Mouse (Mus musculus): ENCODE measurements around the gene Gm10401. TPM values are rescaled to one million over a fixed set of nuclear protein-coding genes. Genes with fewer than 3 reads are reported as not detected.
"Not testable (repeated sequence)": the region's sequence is repeated elsewhere in the genome, so short reads cannot be mapped to it uniquely, and the experiment has no call there.

Gene Gm10401
- polyA plus RNA-seq, 1 experiment from 2014 or later, result 43.4 TPM

GRCm38 (mm10) chr5:115081636-115082035 lies 16.5 kb downstream of the Gm10401 start:
- no peak for ATAC-seq (replicated peaks)
- Histone ChIP-seq H3K4me2 (no peak overlapping the region), H3K9me3 (no peaks in the 10 kb centered on the region), H3K4me3 (no peak overlapping the region), H3K27me3 (replicated peaks) (no peaks in the 10 kb centered on the region), H3K4me1 (no peaks in the 10 kb centered on the region), H3K27ac (no peak overlapping the region), H3K36me3 (replicated peaks) (peaks cover 12% of the 10 kb centered on the region; the same call in 1 of the 2 replicates), H3K9ac (no peak overlapping the region)
- 87% methylated on average over 5 of the region's 5 CpGs for WGBS

DNA sequence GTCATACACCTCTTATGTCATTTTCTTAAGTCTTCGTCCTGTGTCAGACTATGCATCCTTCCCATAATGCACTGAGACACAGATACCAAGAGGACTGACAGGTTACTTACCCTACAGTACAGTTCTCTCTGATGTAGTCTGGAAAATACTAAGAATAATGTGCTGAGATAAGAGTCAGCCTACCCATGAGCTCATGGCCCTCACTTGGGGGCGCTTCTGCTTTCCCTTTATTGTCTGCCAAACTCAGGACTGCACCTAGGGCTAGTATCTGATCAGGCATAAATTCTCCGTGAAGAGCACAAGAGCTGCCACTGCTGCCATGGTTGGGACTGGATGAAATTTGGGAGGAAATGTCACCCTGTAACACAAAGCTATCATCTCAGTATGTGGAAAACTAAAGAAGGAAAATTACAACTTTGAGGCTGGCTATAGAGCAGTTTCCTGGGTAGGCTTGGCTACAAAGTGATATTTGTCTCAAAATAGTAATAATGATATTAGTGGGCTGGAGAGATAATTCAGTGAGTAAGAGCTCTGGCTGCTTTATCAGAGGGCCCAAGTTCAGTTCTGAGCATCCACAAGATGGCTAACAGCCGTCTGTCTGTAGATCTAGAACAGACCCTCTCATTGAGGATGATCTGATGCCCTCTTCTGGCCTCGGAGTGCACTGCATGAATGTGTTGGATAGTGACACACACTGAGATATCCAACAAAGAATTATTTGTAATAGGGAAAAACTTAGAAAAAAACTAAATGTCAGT lies 21.8 kb downstream of the Gm10401 start:
- no peak for ATAC-seq (replicated peaks)
- Histone ChIP-seq H3K4me2 (no peak overlapping the region), H3K36me3 (replicated peaks) (0 out of 2 replicates have a peak, but pooled peaks cover 3% of the 10 kb centered on the region), H3K27ac (no peak overlapping the region), H3K9ac (no peak overlapping the region), H3K27me3 (replicated peaks) (no peaks in the 10 kb centered on the region), H3K4me3 (no peak overlapping the region), H3K9me3 (no peaks in the 10 kb centered on the region), H3K4me1 (0 out of 2 replicates have a peak, but pooled peaks cover 2% of the 10 kb centered on the region)
- 63% methylated on average over 5 of the region's 5 CpGs for whole genome bisulfite sequencing

DNA sequence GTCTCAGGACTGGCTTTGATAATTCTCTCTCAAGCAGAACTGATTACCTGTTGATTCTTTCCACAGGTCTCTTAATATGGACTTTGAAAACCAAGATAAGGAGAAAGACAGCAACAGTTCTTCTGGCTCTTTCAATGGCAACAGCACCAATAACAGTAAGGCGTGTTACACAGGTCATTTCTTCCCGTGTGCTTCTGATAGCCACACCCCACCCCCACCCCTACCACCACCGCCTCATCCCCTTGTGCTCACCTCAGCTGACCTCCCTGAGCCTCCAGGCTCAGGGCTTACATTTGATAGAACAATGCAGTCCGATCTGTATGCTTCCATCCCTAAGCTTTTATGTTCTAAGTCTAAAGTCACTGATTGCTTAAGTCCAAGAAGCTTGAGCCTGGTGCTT lies 23.3 kb downstream of the Gm10401 start:
- Histone ChIP-seq H3K27ac (no peak overlapping the region), H3K27me3 (replicated peaks) (no peaks in the 10 kb centered on the region), H3K4me1 (0 out of 2 replicates have a peak, but pooled peaks cover 4% of the 10 kb centered on the region), H3K9me3 (no peaks in the 10 kb centered on the region), H3K9ac (no peak overlapping the region), H3K36me3 (replicated peaks) (0 out of 2 replicates have a peak, but pooled peaks cover 3% of the 10 kb centered on the region), H3K4me2 (no peak overlapping the region), H3K4me3 (no peak overlapping the region)
- no peak for ATAC-seq (replicated peaks)
- WGBS, result 85% methylated on average over 4 of the region's 4 CpGs

- ATAC-seq (replicated peaks); H3K36me3 ChIP-seq (replicated peaks); H3K9ac ChIP-seq; H3K4me1 ChIP-seq; H3K4me2 ChIP-seq; H3K27me3 ChIP-seq (replicated peaks); H3K9me3 ChIP-seq; H3K4me3 ChIP-seq; H3K27ac ChIP-seq: not testable (repeated sequence)
- 84% methylated on average over 8 of the region's 8 CpGs for WGBS
Observed at GRCm38 (mm10) chr5:115073306-115073705, 24.8 kb downstream of the Gm10401 start.

- H3K36me3 ChIP-seq (replicated peaks), result 0 out of 2 replicates have a peak, but pooled peaks cover 3% of the 10 kb centered on the region
- 87% methylated on average over 7 of the region's 7 CpGs for WGBS
- no peak overlapping the region for H3K27ac ChIP-seq
- no peak for ATAC-seq (replicated peaks)
- H3K9me3 ChIP-seq, result no peaks in the 10 kb centered on the region
- H3K4me1 ChIP-seq, result 0 out of 2 replicates have a peak, but pooled peaks cover 4% of the 10 kb centered on the region
- H3K4me3 ChIP-seq, result no peak overlapping the region
- no peak overlapping the region for H3K4me2 ChIP-seq
- no peaks in the 10 kb centered on the region for H3K27me3 ChIP-seq (replicated peaks)
- H3K9ac ChIP-seq, result no peak overlapping the region
Observed at GRCm38 (mm10) chr5:115072143-115072542, 26.0 kb downstream of the Gm10401 start.

- Histone ChIP-seq H3K9me3 (no peaks in the 10 kb centered on the region), H3K4me3 (no peak overlapping the region), H3K4me2 (no peak overlapping the region), H3K27ac (no peak overlapping the region), H3K36me3 (replicated peaks) (0 out of 2 replicates have a peak, but pooled peaks cover 3% of the 10 kb centered on the region), H3K9ac (no peak overlapping the region), H3K4me1 (0 out of 2 replicates have a peak, but pooled peaks cover 4% of the 10 kb centered on the region), H3K27me3 (replicated peaks) (no peaks in the 10 kb centered on the region)
- ATAC-seq (replicated peaks), result no peak
- WGBS, result 88% methylated on average over 11 of the region's 11 CpGs
Observed at GRCm38 (mm10) chr5:115071096-115071901, 26.8 kb downstream of the Gm10401 start.

DNA sequence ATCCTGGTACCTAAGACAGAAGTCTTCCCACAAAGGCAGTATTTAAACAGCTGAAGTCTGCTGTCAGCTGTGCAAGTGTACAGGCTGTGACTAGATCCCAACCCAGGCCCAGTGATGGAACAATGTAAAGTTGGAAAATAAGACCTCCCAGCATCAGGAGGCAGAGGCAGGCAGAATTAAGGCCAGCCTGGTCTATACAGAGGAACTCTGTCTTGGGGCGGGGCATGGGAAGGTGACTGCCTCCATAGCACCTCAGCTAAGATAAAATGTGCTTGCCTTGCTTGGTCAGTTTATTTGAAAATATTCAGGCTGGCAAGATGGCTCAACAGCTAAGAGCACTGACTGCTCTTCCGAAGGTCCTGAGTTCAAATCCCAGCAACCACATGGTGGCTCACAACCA lies 27.6 kb downstream of the Gm10401 start:
- Histone ChIP-seq H3K9ac (no peak overlapping the region), H3K4me3 (no peak overlapping the region), H3K27me3 (replicated peaks) (no peaks in the 10 kb centered on the region), H3K4me2 (no peak overlapping the region), H3K9me3 (no peaks in the 10 kb centered on the region), H3K4me1 (0 out of 2 replicates have a peak, but pooled peaks cover 4% of the 10 kb centered on the region), H3K27ac (no peak overlapping the region), H3K36me3 (replicated peaks) (no peaks in the 10 kb centered on the region)
- ATAC-seq (replicated peaks), result no peak
- WGBS, result 100% methylated on average over 2 of the region's 2 CpGs

- Histone ChIP-seq H3K27me3 (replicated peaks) (no peaks in the 10 kb centered on the region), H3K36me3 (replicated peaks) (no peaks in the 10 kb centered on the region), H3K9me3 (no peaks in the 10 kb centered on the region), H3K4me3 (no peak overlapping the region), H3K4me1 (0 out of 2 replicates have a peak, but pooled peaks cover 4% of the 10 kb centered on the region), H3K4me2 (no peak overlapping the region), H3K27ac (no peak overlapping the region), H3K9ac (no peak overlapping the region)
- WGBS, result 91% methylated on average over 3 of the region's 3 CpGs
- no peak for ATAC-seq (replicated peaks)
Observed at GRCm38 (mm10) chr5:115069611-115070010, 28.5 kb downstream of the Gm10401 start.

DNA sequence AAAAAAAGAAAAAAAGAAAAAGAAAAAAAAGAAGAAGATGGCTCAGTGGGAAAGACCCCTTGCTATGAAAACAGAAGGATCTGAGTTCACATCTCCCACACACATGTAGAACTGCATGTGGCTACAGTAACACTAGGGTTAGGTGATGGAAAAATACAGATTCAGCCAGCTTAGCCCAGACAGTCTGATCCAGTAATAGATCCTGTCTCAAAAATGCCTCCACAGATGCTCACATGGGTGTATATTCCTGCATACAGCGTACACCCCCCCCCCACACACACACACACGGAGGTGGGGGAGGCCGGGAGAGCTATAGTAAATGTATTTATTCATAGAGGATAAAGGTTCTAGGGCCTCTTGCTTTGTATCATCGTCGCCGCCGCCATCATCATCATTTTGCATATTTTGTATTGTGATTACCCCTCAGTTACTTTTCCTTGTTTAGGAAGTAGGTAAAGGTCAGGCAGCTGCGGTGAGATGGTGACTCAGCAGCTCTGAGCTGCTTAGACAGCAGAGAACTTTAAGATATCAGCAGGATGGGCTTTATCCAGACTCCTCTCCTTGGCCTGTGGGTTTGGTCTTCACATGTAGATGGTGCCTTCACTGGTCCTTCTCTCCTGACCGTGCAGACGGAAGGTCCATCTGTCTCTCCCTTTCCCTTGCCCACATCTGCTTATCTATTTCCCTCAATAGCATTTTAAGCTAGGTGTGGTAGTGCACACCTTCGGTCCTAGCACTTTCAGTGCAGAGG lies 29.2 kb downstream of the Gm10401 start:
- Histone ChIP-seq H3K4me3 (no peak overlapping the region), H3K27me3 (replicated peaks) (no peaks in the 10 kb centered on the region), H3K4me1 (0 out of 2 replicates have a peak, but pooled peaks cover 4% of the 10 kb centered on the region), H3K36me3 (replicated peaks) (no peaks in the 10 kb centered on the region), H3K9ac (no peak overlapping the region), H3K9me3 (no peaks in the 10 kb centered on the region), H3K4me2 (no peak overlapping the region), H3K27ac (no peak overlapping the region)
- WGBS, result 92% methylated on average over 11 of the region's 11 CpGs
- ATAC-seq (replicated peaks), result no peak

DNA sequence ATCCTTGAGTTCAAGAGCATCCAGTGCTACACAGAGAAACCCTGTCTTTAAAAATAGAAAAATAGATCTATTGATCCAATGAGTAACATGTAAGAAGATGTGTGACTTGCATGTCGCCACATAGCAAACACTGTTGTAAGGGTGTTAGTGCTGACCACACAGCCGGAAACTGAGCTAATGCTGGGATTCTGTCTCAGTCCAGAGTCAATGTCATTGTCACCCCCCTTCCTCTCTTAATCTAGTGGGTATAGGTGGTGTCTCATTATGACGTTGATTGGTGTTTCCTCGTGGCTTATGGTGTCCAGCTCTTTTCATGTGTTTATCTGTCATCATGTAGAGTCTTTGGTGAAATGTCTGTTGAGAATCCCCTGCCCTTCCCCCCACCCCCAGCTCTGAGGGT lies 31.9 kb downstream of the Gm10401 start:
- no peak for ATAC-seq (replicated peaks)
- 79% methylated on average over 4 of the region's 4 CpGs for WGBS

DNA sequence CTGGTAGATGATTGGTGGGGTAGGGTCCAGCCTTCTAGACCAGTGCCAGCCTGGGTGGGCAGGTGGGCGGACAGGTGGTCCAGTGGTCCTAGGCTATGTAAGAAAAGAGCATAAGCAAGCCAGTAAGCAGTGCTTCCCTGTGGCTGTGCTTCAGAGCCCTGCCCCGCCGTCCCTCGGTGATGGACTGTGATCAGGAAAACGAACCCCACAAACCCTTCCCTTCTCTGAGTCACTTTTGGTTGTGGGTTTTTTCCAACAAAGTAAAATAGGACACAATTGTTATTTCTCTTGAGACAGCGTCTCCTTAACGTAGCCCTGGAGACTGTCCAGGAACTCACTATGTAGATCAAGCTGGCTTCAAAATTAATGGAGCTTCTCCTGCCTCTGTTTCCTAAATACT lies 34.7 kb downstream of the Gm10401 start:
- Histone ChIP-seq H3K27ac (no peak overlapping the region), H3K4me2 (no peak overlapping the region), H3K9ac (no peak overlapping the region), H3K4me3 (no peak overlapping the region), H3K4me1 (no peaks in the 10 kb centered on the region), H3K27me3 (replicated peaks) (no peaks in the 10 kb centered on the region), H3K9me3 (no peaks in the 10 kb centered on the region), H3K36me3 (replicated peaks) (no peaks in the 10 kb centered on the region)
- no peak for ATAC-seq (replicated peaks)
- 87% methylated on average over 7 of the region's 7 CpGs for WGBS

More for the DNA sequence above, 31.9 kb downstream of the Gm10401 start:
- Histone ChIP-seq H3K4me2 (no peak overlapping the region), H3K4me1 (0 out of 2 replicates have a peak, but pooled peaks cover 1% of the 10 kb centered on the region), H3K27me3 (replicated peaks) (no peaks in the 10 kb centered on the region), H3K4me3 (no peak overlapping the region), H3K9ac (no peak overlapping the region), H3K9me3 (no peaks in the 10 kb centered on the region), H3K36me3 (replicated peaks) (no peaks in the 10 kb centered on the region), H3K27ac (no peak overlapping the region)

DNA sequence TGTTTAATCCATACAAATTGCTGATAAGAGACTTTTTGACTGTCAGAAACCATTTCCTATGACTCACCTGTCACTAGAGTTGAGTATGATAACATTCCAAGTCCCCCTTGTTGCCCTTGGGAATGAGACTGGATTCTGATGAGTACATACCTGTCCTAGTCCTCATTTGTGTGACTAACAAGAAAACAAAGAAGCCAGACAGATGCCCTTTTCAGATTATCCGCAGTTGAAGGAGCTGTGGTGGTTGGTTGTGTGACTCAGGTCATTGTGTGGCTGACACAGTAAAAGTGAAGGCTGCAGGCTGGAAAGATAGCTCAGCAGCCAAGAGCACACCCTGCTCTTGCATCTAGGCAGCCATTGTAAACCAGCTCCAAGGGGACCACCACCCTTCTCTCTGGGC lies 35.5 kb downstream of the Gm10401 start:
- Histone ChIP-seq H3K4me3 (no peak overlapping the region), H3K9me3 (no peaks in the 10 kb centered on the region), H3K27me3 (replicated peaks) (no peaks in the 10 kb centered on the region), H3K27ac (no peak overlapping the region), H3K4me2 (no peak overlapping the region), H3K4me1 (no peaks in the 10 kb centered on the region), H3K9ac (no peak overlapping the region), H3K36me3 (replicated peaks) (no peaks in the 10 kb centered on the region)
- ATAC-seq (replicated peaks), result no peak
- WGBS, result 89% methylated on average over 1 of the region's 1 CpGs
